Mouse (Mus musculus) Muller cell, postnatal 12 days (primary cell): Measurements from ENCODE around the gene Aktip.

ENCODE experiments used
- DNase-seq: peaks from one replicate; pipeline ENCODE4 v3.0.0-alpha.2; 2015; ENCODE audit errors: inconsistent ontology term

Gene Aktip

GRCm38 (mm10) chr8:91190816-91191340 is 8.9 kb downstream of the Aktip start:
- peak; percentile 80 for DNase-seq

- DNase-seq: no peak
Measured at GRCm38 (mm10) chr8:91188152-91188551, 11.6 kb downstream of the Aktip start.

GRCm38 (mm10) chr8:91186372-91186771 is 13.4 kb downstream of the Aktip start:
- no peak for DNase-seq

GRCm38 (mm10) chr8:91177708-91178107 is 22.1 kb downstream of the Aktip start:
- no peak for DNase-seq

DNA sequence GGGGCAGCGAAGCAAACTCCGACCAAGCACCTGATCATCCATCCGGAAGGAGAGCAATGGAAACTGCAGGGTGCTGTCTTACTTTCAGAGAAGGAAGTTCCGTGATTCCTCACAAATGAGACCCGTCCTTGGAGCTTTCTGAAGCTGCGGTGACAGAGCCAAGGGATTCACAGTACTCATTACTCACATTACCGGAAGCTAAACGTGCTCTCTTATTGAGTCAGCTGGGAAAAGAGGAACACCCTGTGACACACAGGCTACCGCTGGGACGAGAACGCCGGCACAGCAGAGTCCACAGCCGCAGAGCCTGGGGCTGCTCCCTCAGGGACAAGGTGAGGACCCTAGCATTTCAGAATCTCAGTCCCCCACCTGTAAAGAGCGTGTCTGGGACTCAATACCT is 23.6 kb downstream of the Aktip start:
- peak; percentile 60 for DNase-seq

DNA sequence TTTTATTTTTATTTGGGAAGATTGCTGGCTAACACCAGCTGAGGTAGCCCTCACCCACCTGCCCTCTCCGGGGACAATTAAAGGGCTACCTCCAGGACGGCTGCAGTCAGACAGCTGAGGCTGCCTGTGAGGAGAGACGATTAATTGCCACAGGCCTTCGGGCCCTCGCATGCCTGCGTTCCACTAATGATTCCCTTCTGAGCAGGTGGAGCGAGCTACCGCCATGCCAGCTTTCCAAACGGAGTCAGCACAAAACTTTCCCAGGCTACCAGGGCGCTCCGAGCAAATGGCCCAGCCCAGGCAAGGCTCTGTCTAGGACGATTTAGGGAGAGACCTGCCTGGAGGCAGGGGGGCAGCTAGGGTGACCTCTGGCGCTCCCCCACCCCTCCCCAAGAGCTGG is 28.2 kb downstream of the Aktip start:
- DNase-seq: no peak

GRCm38 (mm10) chr8:91170914-91171313 is 28.9 kb downstream of the Aktip start:
- DNase-seq: no peak

- no peak for DNase-seq
Measured at GRCm38 (mm10) chr8:91170152-91170551, 29.6 kb downstream of the Aktip start.

DNA sequence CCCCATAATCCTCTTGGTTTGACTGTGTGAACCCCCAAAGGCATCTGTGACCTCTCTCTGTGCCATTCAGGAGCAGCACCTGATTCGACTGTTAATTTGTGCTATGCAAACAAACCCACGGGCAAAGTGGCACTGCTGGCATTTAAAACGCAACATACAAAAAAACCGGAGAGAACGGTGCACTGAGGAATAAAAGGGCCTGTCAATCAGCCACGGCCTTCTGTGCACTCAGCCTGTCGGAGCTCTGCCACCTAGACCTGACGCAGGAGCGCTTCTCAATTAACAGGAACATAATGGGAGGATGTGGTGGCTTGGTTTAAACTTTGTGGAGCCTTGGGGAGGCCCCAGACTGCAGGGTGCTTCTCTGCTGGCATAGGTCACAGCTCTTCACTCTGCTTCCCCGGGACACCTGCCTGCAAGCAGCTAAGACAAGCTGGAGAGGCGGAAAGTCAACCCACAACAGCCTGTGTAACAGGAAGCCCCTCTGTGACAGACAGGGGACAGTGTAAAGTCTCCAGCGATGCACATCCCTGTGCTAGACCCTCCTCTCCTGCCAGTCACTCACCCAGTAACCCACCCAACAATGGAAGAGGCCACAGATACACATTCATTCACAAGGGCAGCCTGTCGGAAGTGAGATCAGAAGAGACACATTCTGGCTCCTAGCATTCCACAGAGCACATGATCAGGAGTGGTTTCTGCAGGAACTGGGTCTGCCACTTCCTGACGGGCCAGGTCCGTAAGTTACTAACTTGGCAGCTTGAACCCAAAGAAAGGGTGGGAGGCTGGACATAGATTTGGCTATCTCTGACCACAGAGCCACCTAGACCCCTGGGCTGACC is 39.6 kb downstream of the Aktip start:
- DNase-seq: no peak

GRCm38 (mm10) chr8:91158617-91159016 is 41.2 kb downstream of the Aktip start:
- no peak for DNase-seq

- DNase-seq: no peak
Measured at GRCm38 (mm10) chr8:91154564-91154963, 45.2 kb downstream of the Aktip start.

DNA sequence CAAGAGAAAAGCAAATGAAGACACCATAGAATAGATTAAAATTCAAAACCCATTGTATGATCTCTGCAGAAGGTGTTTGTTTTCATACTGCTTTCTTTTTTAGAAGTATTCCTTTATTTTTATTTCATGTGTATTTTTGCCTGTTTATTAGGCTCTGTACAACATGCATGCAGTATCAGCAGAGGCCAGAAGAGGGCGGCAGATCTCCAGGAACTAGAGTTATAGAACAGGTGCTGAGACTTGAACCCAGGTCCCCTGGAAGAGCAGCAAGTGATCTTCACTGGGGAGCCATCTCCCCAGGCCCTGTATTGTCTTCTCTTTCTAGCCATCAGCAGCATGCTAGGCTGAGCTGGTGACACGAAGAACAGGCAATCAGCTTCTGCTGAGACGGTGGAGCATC is 45.9 kb downstream of the Aktip start:
- no peak for DNase-seq

DNA sequence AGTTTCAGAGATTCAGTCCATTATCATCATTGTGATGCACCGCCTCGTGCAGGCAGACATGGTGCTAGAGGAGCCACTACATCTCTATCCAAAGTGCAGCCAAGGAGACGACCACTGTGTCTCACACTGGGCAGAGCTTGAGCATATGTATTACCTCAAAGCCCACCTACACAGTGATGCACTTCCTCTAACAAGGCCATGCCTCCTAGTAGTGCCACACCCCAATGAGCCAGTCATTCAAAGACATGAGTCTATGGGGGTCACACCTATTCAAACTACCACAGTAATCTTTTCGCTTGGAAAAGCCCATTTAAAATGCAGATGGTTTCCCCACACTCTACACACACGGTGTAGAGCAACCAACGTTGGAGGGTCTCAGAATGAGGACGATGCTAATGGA is 48.2 kb downstream of the Aktip start:
- no peak for DNase-seq

DNA sequence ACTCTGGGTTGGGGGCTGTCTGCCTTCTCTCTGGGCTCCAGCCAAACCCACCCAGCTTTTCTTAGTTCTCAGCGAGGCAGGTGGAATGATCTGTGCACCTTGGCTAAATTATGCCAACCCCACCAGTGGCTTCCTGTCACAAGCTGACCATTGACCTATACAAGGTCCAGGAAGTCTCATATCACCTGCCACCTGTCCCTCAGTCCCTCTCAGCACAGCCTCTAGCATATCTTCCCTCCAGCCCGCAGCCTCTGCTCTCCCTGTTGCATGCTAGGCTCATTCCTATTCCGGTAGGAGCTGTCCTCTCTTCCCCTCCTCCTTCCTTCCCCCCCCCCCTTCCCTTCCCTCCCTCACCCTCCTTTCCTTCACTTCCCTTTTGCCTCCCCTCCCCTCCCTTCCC is 50.5 kb downstream of the Aktip start:
- DNase-seq: no peak

GRCm38 (mm10) chr8:91148643-91149178 is 51.1 kb downstream of the Aktip start:
- no peak for DNase-seq

- no peak for DNase-seq
Measured at GRCm38 (mm10) chr8:91147715-91148114, 52.1 kb downstream of the Aktip start.

DNA sequence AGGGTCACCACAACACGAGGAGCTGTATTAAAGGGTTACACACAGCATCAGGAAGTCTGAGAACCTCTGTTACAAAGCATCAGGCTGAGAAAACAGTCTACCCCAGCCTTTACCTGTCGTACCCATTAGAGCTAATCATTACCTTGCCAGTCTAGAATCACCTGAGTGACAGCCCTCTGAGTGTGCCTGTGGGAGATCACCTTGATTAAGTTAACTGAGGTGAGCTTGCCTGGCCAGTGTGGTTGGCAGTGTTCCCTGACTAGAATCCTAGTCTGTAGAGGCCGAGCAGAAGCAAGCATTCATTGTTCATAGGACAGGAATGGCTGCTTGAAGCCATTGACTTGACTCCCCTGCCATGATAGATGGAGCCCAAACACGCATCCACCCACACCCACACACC is 58.9 kb downstream of the Aktip start:
- DNase-seq: no peak

DNA sequence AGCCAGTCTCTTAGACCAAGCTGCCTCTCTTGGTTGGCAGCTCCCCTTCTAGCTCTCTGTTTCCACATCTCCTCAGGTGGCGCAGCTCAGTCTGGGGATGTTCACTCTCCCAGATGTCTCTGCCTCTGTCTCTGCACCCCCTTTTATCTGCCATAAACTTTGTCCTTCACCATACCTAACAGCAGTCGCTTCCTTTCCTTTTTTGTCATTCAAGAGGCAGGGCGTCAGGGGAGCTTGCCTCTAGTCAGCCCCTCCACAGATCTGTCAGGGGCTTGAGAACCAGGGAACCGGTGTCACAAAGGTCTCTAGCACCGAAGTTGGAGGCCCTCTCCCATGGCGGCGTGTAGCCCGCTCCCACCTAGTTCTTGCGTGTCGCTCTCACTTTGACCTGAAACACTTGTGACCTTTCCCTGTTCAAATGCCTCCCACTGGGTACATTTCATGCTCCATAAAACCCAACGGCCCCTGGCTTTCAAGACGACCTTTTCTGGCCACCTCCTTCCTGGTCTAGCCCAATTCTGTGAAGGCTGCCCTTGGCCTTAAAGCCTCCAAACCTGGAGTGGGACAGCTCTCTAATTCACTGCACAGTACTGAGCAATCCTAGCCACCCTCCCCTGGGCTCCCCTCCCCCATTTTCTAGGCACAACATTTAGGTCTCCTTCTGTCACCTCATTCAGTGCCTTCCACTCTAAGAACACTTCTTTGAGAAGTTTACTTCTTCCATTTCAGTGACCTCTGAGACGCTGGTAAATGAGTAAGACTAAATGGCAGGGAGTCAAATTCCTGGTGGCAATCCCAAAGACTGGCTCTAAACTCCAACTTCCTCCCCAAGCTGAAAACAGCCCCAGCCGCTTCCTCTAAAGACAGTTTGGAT is 64.2 kb downstream of the Aktip start:
- peak; percentile 60 for DNase-seq

GRCm38 (mm10) chr8:91134659-91135058 is 65.1 kb downstream of the Aktip start:
- DNase-seq: no peak

DNA sequence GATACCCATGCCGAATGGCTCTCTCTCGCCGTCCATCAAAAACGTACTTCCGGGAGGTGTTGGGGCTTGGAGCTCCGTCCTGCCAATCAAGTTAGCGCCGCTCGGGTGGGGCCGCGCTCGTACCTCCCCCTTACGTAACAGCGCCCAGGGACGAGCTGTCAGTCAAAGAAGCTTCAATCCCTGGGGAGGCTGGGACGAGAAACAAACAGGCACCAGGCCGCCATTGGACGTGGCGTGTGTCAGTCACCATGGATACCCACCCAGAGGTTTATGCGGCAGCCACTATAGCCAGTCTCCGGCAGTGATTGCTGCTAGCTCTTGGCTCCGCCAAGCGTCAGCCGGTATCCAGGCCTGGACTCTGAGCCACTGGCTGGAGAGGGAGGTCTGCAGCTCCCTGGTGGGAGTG is 65.7 kb downstream of the Aktip start:
- DNase-seq: peak; percentile 100

DNA sequence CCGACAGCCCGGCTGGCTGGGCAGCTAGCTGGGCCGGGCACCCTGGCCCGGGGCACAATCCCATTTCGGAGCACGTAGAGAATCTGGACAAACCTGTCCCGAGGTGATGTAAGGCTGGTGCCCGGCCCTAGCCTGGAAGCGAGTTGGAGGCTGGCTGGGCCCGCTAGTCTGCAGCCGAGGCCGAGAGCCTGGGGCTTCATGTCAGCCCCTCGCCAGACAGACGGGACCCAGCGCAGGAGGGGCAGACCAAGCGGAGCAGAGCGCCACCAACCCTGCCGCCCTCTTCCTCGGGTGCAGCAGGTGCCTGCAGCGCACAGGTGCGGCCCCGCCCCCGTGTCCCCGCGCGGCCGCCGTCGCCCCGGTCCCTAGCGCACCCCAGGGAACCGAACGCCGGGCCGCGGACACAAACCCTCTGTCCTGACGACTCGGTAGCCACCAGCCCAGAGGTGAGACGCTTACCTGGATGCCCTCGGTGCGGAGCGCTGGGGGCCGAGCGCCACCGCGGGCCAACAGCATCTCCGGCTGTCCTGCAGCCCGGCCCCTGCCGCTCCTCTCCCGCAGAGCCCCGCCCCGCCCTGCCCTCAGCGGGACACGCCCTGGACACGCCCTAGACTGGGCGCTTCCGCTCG is 66.2 kb downstream of the Aktip start:
- DNase-seq: no peak

DNA sequence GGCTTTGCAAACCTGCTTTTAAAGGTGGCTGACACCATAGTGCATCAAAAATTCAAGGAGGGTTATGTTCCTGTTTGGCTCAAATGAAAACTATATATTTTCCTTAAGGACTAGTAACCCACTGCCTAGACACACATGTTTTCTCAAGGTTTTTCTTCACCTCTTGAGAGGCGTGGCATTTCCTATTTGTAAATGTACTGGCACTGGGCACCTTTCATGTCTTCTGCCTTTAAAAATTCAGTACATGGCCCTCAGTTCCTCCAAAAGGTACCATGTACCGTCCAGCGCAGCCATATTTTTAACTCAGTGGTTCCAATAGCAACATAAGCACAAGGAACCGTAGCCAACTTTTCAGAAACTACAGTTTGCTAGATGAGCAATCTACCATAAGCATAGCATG is 67.0 kb downstream of the Aktip start:
- DNase-seq: no peak
